In genomic region chr7:90054795-90055511, GRCm38 (mm10) we compare ENCODE assay signal across 8 mouse cellular contexts.
A peak's percentile ranks its signal among the peaks of the same experiment; 100 is the strongest.
DNase-seq lines count a peak whose midpoint lies in the region; TF ChIP-seq lines count a peak whose summit lies in the region.

No protein-coding gene starts in this region.

- peak overlapping the region; percentile 24; the same call in 1 of the 2 replicates for H3K27ac ChIP-seq in left cerebral cortex, adult 2 months

- peaks cover 81% of the 10 kb centered on the region for H3K4me1 ChIP-seq in erythroblast, embryonic 14.5 days (ENCODE audit: control insufficient read depth)

- no peak overlapping the region for H3K4me3 ChIP-seq in left cerebral cortex, adult 2 months
- H3K4me3 ChIP-seq in erythroblast, embryonic 14.5 days (replicated peaks) = peak overlapping the region; percentile 6

- H3K27me3 ChIP-seq in erythroblast, embryonic 14.5 days (ENCODE audit: control insufficient read depth) = no peaks in the 10 kb centered on the region

- no peak for DNase-seq in left cerebral cortex, adult 2 months (ENCODE audit: extremely low spot score in 1 of 2, low spot score in 2 of 2)
- DNase-seq in left cerebral cortex, adult 18-20 months (ENCODE audit: low spot score in 2 of 2) = no peak
- peak; percentile 75 for DNase-seq in cerebellum, adult 11 months
- peak; percentile 30 for DNase-seq in naive thymus-derived CD4-positive, alpha-beta T cell, adult 2 months (ENCODE audit: low read depth)
- no peak for DNase-seq in lung, postnatal 4 days
- no peak for DNase-seq in gastrocnemius, adult 8-10 months (ENCODE audit: low spot score in 2 of 2)
- DNase-seq in kidney, postnatal 25 days = no peak

- TF ChIP-seq CTCF in left cerebral cortex, adult 2 months (IDR thresholded peaks at IDR 0.05) = no peak

- intact Hi-C loops in left cerebral cortex, adult 2 months (cut with DNase I) = no loop called here

- peaks cover 8% of the 10 kb centered on the region for H3K36me3 ChIP-seq in erythroblast, embryonic 14.5 days (ENCODE audit: control insufficient read depth)

- no peaks in the 10 kb centered on the region for H3K9me3 ChIP-seq in erythroblast, embryonic 14.5 days (ENCODE audit: control insufficient read depth, low read length)

Comparison
In these comparisons a context has a peak if more than half of its experiments do, and no peak if none do; other contexts are left out.
1. DNase-seq: peak in cerebellum, adult 11 months (single experiment) and naive thymus-derived CD4-positive, alpha-beta T cell, adult 2 months (single experiment); none in left cerebral cortex, adult 2 months (0 of 2), left cerebral cortex, adult 18-20 months (0 of 2), lung, postnatal 4 days (0 of 2), gastrocnemius, adult 8-10 months (0 of 2) and kidney, postnatal 25 days (0 of 2).